Mouse (Mus musculus): ENCODE data around the gene Itpkb.

The Itpkb gene

DNA sequence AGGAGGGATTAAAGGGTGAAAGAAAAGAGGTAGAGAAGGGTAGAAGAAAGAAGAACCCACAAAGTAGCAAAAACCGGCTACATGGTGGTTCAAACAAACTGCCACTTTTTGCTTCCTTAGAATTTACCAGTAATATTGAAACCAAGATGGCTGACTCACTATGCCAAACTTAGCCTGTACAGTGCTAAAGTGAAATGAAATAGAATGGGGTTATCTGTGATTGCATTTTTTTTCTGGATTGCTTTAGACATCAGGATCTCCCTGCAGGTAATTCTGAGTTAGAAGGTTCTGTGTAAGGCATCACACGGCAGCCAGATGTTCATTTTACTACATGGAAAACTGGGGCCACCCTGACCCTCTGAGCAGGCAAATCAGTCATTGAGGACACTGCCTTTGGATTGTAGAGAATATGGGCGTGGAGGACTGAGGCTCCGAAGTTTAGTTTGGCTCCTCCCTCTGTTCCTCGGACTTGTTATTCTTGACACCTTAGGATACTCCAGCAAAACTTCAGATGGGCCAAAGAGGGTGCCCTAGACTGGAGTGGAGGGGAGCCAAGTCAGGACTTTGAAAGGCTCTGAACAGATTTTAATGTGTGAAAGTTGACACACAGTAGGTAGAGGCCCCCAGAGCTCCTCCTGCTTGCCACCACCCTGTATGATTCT is 62.0 kb downstream of the Itpkb start:
- in situ Hi-C loops (cut with MboI, MseI): no loop called here

DNA sequence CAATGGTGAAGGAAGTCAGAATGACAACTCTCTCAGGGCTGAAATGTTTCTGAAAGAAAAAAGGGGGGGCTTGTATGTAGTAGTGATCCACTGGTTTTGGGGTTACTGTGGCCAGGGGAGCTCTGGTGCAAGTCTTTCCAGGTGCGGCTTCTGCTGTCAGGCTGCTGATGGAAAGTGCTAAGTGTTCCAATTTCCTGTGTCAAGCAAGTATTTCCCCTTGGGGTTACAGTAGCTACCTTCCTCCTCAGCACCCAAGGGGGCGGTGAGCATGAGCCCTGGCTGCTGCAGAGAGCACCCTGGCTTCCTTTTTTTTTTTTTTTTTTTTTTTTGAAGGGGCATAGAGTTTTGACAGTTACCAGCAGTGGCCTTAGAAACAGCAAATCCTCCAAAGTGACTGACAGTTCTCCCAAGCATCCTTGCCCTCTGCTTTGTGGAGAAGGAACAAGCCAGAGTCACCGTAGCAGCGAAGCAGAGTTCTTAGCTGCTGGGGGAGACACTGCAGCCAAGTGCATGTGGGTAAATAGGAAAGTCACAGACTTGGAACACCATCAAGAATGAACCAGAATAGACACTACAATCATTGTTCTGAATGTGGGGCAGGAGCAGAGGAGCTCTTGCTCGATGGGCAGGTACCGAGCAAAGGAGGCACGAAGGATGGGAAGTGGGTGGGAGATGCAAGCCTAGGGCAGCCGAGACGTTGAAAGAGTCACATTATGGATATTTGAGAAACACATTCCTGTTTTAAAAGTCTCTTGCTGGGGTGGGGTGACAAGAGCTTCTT is 62.9 kb downstream of the Itpkb start:
- in situ Hi-C loops (cut with MboI, MseI): no loop called here

DNA sequence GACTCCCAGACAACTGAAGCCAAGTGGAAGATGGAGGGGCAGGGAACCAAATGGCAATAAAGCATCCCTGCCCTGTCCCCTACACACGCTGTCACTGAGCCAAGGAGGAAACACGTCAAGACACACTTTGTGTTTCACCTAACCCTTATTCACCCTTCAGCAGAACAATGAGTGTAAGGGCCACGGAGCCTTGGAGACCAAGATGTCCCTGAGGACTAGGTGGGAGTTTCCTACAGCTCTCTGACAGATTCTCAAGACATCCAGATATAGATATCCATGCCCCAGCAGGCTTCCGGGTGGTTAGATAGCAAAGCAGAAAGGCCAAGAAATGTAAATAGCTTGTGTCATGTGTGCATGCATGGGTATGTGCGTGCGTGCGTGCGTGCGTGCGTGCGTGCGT is 63.6 kb downstream of the Itpkb start:
- in situ Hi-C loops (cut with MboI, MseI): no loop called here

DNA sequence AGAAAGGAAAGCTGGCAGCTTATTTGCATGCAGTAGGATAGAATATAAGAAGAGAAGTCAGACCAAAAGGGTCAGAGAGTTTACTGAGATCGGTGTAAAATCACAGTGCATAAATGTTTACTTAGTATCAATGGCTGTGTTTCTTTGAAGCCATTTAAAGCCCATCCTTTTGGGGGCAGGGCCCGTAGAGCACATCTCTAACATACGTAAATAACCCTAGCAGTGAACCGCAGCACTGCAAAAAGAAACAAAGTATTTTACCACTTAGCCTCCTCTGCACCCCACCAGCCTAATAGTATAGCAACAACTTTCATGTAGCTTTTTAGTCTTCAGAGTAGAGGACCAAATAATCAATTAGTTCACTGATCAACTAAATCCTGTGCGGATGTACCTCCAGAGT is 67.4 kb downstream of the Itpkb start:
- in situ Hi-C loops (cut with MboI, MseI): no loop called here

DNA sequence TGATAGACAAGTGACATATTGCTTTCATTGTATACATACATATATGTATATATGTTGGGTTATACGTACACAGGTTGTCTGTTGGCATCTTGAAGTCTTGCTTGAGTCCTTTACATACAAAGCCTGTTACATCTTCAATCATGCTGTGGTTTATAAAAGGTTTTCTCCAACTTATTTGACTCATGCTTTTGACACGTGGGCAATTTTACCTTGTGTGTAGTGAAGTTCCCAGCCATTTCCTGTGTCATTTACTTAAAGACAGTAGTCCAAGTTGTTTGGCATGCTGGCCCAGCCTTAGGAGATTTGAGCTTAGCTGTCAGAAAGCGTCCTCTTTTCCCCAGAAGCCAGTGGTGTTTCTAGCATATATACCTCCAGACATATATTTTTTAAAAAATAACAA is 68.2 kb downstream of the Itpkb start:
- in situ Hi-C loops (cut with MboI, MseI): no loop called here

DNA sequence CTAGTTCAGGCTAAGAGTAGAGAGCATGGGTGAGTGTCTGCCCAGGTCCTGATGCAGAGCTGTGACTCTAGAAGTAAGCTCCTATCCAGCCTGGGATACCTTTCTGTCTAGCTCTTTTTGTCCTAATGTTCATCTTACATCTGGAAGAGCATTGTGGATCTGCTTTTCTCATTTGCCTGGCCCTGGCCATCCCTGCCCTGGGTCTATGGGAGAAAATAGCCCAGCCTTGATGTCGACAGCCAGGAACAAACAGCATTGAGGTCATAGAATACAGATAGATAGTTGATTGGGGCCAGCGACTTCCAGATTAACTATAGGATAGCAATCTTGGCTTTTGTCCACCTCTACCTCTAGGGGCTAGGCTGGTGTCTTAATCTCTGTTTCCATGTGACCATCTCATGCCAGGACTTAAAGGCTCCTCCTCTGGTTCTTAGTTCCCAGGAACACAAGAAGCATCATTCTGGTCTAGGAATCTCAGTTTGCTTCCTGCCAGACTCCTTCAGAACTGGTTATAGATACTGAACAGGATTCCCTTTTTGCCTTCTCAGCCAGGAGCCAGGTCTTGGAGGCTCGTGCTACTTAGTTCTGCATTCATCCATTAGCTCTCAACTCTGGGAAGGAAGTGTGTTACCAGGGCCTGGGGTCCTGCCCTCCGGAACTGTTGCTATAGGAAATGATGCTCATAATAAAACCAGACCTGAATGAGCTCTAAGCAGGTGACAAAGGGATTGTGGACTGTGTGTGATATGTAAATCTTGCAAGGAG is 70.6 kb downstream of the Itpkb start:
- in situ Hi-C loops (cut with MboI, MseI): loop anchor here (5.0 kb wide), 2 partner anchors 39 to 69 kb away; partner anchors contain the start of gene Itpkb

DNA sequence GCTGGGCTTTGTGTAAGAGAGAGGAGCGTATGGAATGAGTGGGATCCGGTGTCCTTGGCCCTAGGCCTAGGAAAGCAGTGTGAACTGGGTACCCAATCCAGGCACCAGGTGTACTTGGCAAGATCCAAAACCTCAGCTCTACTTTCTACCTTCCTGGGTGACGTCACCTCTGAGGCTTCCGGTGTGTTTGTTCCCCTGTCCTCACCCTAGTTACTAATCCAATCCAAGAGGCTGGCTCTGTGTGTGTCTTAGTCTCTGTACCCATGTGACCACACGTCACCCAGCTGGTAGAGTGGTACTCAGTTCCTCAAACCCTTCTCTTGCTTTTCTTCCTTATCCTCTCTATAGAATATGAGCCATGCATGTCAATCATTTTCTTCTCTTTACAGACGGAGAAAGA is 71.4 kb downstream of the Itpkb start:
- in situ Hi-C loops (cut with MboI, MseI): loop anchor here (5.0 kb wide), 2 partner anchors 39 to 69 kb away; partner anchors contain the start of gene Itpkb

DNA sequence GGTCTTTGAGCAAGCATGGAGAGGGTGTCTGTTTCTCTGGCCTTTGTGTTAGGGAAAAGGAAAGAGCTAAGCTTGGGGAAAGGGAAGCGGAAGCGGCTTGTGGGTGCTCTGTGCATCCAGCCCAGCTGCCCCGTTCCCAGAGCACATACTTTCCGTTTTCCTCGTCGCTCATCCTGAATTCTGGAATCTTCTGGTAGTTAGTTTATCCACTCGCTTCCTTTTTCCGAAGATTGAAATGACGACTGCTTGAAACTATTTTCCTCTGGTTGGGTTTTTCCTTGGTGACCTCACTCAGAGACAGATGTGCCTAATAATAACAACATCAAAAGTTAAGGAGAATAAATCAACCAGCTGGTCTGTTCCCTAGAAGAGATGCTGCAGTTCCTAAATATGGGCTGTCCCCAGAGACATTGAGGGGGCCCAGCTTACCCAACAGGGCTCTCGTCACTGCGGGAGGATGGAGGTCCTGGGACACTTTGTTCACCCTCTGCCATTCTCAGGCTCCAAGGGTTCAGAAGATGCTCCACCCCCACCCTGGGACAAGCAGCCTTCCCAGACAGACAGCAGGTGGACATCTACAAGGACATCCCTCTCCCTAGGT is 72.3 kb downstream of the Itpkb start:
- in situ Hi-C loops (cut with MboI, MseI): loop anchor here (5.0 kb wide), 2 partner anchors 40 to 70 kb away; partner anchors contain the start of gene Itpkb

DNA sequence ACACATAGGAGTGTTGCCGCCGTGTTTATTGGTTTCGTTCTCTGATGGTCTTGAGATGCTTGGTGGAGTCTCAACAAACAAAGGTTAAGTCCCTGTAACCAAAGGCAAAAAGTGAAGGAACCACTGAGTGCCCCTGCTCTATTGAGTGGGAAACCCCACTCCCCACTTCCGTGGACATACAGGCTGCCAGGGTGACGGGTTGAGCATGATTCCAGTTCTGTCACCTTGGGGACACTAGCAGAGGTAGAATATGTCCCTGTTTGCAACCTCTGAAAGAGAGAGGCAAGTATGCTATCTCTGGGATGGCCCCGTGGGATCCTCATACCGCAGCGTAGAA is 73.0 kb downstream of the Itpkb start:
- in situ Hi-C loops (cut with MboI, MseI): loop anchor here (5.0 kb wide), 2 partner anchors 41 to 71 kb away; partner anchors contain the start of gene Itpkb

DNA sequence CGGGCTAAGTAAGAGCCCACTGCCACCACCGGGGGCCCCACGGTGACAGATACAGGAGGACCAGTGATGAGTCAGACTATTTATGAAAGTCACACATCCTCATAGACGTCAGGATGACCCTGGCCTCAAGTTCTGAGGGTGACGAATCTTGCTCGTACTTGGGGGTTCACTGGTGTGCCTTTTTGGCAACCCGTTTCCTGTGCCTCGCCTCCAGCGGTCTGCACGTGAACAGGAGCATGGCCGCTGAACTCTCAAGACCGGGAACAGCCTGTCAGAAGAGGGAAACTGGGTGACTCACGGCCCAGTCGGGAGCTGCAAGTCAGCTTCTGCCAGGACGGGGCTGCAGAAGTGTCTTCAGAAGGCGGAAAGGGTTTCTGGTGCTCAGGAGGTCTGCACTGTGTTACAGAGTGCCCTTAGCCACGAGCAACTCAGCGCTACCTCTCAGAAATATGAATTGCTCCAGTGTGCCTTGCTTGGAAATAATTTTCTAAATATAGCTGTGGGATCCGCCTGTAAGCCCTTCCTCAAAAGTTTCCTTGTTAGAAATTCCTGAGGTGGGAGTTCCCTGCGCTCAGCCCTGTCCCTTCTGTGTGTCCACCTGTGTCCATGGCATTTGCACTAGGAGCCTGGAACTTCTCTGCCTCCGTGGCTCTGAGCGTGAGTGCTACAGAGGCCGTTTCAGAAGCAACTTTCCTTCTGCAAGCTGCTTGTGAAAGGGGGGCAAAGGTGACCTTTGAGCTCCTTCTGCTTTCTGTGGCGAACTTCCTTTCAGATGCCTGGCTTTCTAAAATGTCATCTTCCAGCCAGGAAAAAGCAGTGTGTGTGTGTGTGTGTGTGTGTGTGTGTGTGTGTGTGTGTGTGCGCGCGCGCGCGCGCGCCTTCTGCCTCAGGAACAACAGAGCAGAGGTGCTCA is 73.7 kb downstream of the Itpkb start:
- in situ Hi-C loops (cut with MboI, MseI): loop anchor here (5.0 kb wide), 2 partner anchors 42 to 72 kb away; partner anchors contain the start of gene Itpkb

DNA sequence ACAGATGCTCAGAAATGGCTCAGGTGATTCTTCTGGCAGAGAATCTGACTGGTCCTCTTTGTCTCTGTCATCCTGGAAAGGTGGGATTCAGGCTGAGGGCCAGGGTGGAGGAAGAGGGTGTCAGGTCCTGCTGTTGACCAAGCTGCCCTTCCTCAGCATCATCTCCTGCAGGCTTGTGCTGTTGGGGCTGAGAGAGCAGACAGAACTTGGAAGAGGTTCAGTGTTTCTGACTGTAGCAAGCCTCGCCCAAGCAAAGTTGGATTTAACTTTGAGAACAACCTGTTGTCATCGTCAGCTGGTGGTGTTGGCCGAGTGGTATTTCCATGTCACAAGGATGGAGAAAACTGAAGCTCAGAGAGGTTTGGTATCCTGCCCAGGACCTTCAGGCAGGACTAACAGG is 74.4 kb downstream of the Itpkb start:
- in situ Hi-C loops (cut with MboI, MseI): loop anchor here (5.0 kb wide), 3 partner anchors 42 to 132 kb away; partner anchors contain the start of gene Itpkb

DNA sequence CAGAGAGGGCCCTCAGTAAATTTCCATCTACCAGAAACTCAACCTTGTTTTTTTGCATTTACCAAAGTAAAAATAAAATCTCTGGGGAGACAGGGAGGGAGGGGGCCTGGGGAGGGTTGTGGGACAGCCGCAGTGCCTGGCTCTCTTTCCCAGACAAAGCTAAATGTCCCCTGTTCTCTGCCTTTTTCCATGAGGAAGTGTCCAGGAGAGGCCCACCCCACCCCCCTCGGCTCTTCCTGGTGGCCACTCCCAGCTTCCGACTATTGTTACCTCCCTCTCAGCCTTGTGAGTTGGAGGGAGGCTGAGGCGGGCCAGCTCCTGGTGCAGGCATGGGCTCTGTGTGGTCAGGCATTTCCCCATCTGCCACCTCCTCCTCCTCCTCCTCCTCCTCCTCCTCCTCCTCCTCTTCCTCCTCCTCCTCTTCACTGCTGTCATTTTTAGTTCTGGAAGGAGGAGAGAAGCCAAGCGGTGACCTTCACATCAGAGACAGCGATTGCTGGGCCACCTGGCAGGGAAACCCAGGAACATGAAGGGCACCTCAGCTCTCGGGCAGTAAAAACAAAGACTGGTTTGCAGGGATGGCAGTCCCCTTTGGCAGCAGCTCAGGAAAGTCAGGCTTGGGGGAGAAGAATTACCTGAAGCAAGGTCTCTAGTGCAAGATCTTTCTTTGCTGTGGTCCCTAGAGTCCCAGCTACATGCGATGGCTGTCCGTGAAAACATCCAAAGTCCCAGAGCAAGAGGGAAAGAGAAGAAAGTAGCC is 75.5 kb downstream of the Itpkb start:
- in situ Hi-C loops (cut with MboI, MseI): loop anchor here (5.0 kb wide), 1 partner anchor 133 kb away; no protein-coding TSS in a partner anchor

DNA sequence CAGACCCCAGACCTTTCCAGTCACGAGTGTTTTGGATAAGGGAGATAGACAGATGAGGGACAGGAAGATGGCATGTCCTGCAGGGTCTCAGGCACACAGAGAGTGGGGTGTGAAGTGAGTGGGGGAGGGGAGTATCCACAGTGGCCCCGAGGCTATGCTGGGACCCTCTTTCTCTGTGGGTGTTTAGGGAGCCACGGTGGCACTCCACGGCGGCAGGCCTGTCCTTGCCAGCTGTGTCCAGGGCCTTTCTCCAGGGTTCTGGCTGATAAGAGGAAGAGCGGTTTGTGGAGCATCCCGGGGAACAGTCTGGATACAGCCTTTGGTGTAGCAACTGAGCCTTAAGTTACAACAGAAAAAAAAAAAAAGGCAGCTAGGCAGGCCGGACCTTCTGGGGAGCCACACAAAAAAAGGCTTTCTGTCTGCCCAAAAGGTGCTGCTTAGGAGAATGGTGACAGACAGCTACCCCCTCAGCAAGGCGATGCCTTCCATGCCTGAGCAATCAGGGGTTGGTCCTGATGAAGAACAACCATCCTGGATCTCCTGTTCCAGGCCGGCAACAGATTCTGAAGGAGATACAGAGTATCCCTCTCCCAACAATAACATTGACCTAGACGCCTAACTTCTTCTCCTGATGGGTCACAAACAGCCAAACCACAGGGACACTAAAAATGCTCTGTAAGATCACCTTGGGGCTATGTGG is 76.2 kb downstream of the Itpkb start:
- in situ Hi-C loops (cut with MboI, MseI): loop anchor here (5.0 kb wide), 1 partner anchor 134 kb away; no protein-coding TSS in a partner anchor

DNA sequence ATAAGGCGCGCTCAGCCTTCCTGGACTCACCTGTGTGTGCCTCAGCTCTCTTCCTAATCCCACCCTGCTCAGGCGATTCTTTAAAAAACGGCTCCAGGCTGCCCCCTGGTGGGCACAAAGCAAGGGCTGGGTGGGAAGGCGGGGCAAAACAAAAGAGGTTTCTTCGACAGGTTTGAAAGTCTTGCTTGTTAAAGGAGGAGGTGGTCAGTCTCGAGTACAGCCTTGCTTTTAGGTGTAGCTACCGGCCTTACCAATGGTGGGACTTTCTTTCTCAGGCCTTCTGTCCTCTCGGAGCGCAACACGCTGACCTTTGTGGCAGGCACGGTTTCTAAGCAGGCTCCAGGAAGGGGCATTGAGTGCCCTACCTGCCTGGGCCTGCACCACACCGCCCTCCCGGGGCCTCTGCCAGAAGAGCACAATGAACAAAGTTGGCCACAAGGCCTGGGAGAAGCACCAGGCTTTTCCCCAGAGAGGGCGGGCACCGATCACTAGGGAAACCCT is 76.9 kb downstream of the Itpkb start:
- in situ Hi-C loops (cut with MboI, MseI): loop anchor here (5.0 kb wide), 1 partner anchor 135 kb away; no protein-coding TSS in a partner anchor

DNA sequence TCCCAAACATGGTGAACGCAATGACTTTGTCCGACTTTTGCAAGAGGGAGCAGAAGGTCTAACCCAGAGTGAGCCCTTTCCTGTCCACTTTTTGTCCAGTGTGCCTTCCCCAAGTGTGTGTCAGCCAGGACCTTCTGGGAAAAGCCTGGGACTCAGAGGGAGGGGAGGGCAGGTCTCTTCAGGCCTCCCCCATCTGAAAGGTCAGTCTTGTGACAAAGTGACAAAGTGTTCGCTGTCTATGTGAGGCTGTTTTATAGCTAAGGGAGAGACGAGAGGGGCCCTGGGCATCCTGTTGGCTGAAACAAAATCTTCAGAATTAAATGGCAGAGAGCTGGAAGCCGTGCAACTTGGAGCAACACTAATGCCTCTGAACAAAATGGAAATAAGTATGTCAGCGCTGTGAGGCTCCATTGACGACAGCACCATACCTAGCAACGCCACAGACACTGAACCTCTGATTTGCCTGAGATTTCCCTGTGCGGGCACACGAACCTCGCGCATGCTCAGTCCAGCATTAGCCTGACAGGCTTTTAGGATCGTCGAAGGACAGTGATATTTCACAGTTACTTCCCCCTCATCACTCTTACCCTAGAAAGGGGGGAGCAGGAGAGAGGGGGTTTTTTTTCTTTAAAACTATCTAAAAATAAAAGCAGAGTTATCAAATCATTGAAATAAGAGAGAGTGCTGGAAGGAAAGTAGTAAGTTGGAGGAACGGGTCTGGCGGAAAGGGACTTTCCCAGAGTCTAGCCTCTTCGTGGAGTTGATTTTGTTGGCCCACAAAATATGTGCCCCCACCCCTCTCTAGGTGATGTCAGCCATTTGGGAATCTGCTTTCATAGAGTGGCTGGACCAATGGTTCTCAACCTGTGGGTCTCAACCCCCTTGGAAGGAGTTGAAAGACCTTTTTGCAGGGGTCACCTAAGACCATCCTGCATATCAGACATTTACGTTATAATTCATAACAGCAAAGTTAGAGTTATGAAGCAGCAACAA is 77.7 kb downstream of the Itpkb start:
- in situ Hi-C loops (cut with MboI, MseI): loop anchor here (5.0 kb wide), 1 partner anchor 136 kb away; no protein-coding TSS in a partner anchor

DNA sequence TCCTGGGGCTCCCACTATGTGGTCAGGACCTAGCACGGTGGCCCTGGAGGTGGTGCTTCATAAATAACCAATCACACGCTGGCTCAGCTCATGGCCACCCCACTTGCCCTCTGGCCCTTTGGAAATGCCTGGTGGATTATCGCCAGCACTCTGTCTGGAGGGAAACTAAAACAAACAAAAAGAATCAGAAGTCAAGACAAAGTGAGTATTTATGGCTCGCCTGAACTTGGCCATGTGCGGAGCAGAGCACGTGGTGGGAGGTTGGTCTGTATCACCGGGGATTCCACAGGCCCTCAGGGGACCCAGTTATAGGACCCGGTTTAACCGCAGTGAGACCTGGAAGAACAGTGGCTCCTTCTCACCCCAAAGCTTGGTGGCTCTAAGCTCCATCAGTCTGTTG is 78.5 kb downstream of the Itpkb start:
- in situ Hi-C loops (cut with MboI, MseI): loop anchor here (5.0 kb wide), 1 partner anchor 137 kb away; no protein-coding TSS in a partner anchor

DNA sequence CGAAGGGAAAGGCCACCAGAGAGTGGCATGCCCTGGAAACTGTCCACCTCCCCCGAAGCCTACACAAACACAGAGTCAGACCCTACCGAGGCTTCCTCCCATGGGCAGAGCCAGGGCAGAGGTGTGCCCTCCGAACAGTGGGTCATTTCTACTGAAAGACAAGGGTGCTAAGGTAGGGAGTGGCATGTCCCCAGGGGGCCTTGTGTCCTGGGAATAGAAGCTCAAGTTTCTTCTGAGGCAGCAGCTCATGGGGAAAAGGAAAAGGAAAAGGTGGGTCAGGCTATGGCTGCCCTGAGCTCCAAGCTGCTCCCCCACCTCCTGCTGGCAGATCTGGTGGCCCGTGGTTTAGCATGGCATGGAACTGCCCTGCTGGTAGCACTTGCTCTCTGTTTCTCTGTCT is 79.5 kb downstream of the Itpkb start:
- in situ Hi-C loops (cut with MboI, MseI): loop anchor here (5.0 kb wide), 1 partner anchor 137 kb away; no protein-coding TSS in a partner anchor
